Mouse (Mus musculus): Measurements from ENCODE around the gene Klk1b21. TPM values are rescaled to one million over a fixed set of nuclear protein-coding genes. Genes with fewer than 3 reads are reported as not detected.
"Not testable (repeated sequence)": the region's sequence is repeated elsewhere in the genome, so short reads cannot be mapped to it uniquely, and the experiment has no call there.

Gene Klk1b21
- not detected in 2 replicates for polyA plus RNA-seq (2012; rRNA removed)

GRCm38 (mm10) chr7:44102028-44102427, at the start of gene Klk1b21:
Gene Klk1b21 (plus strand): TSS chr7:44102328.
- not testable (repeated sequence) for DNase-seq (ENCODE audit: extremely low spot score in 1 of 2, low spot score in 1 of 2)

GRCm38 (mm10) chr7:44072117-44072516, 30.0 kb upstream of the Klk1b21 start:
- no peak for DNase-seq (ENCODE audit: extremely low spot score in 1 of 2, low spot score in 1 of 2)

GRCm38 (mm10) chr7:44077703-44078102, 24.4 kb upstream of the Klk1b21 start:
- DNase-seq (ENCODE audit: extremely low spot score in 1 of 2, low spot score in 1 of 2): no peak

- DNase-seq (ENCODE audit: extremely low spot score in 1 of 2, low spot score in 1 of 2): no peak
Observed at GRCm38 (mm10) chr7:44096111-44096510, 6.0 kb upstream of the Klk1b21 start.

- no peak for DNase-seq (ENCODE audit: extremely low spot score in 1 of 2, low spot score in 1 of 2)
Observed at GRCm38 (mm10) chr7:44112373-44112772, 10.2 kb downstream of the Klk1b21 start, which contains the start of gene Klk1b22. Gene Klk1b22 (plus strand): TSS chr7:44112673.

- DNase-seq (ENCODE audit: extremely low spot score in 1 of 2, low spot score in 1 of 2): no peak
Observed at GRCm38 (mm10) chr7:44123445-44123844, 21.3 kb downstream of the Klk1b21 start.

GRCm38 (mm10) chr7:44136467-44136866, 34.3 kb downstream of the Klk1b21 start, which contains the start of gene Klk1b16:
Gene Klk1b16 (plus strand): TSS chr7:44136767.
- no peak for DNase-seq (ENCODE audit: extremely low spot score in 1 of 2, low spot score in 1 of 2)

Other genes starting within 250 kb of the Klk1b21 start
- gene Klk4, start 221.2 kb upstream of the Klk1b21 start, polyA plus RNA-seq (2012; rRNA removed): not detected in 2 replicates
- gene Klk15, start 168.6 kb upstream of the Klk1b21 start, polyA plus RNA-seq (2012; rRNA removed): not detected in 2 replicates
- not detected in 2 replicates for gene Klk1b8, start 151.7 kb upstream of the Klk1b21 start, polyA plus RNA-seq (2012; rRNA removed)
- gene Klk1b1, start 135.6 kb upstream of the Klk1b21 start, polyA plus RNA-seq (2012; rRNA removed): not detected in 2 replicates
- gene Klk1b9, start 126.3 kb upstream of the Klk1b21 start, polyA plus RNA-seq (2012; rRNA removed): not detected in 2 replicates
- gene Klk1b11, start 106.5 kb upstream of the Klk1b21 start, polyA plus RNA-seq (2012; rRNA removed): not detected in 2 replicates
- not detected in 2 replicates for gene Klk1b26, start 90.2 kb upstream of the Klk1b21 start, polyA plus RNA-seq (2012; rRNA removed)
- gene Klk1b27, start 50.0 kb upstream of the Klk1b21 start, polyA plus RNA-seq (2012; rRNA removed): 0.18 TPM in 1 of 2 replicates, not detected in the other
- not detected in 2 replicates for gene Klk1b22, start 10.3 kb downstream of the Klk1b21 start, polyA plus RNA-seq (2012; rRNA removed)
- gene Klk1b16, start 34.4 kb downstream of the Klk1b21 start, polyA plus RNA-seq (2012; rRNA removed): not detected in 2 replicates
- gene Klk1b24, start 85.9 kb downstream of the Klk1b21 start, polyA plus RNA-seq (2012; rRNA removed): not detected in 2 replicates
- gene Klk1b3, start 95.9 kb downstream of the Klk1b21 start, polyA plus RNA-seq (2012; rRNA removed): not detected in 2 replicates
- not detected in 2 replicates for gene Klk1b4, start 105.1 kb downstream of the Klk1b21 start, polyA plus RNA-seq (2012; rRNA removed)
- not detected in 2 replicates for gene Klk1b5, start 113.6 kb downstream of the Klk1b21 start, polyA plus RNA-seq (2012; rRNA removed)
- 0.25 TPM in 1 of 2 replicates, not detected in the other for gene Klk1, start 123.0 kb downstream of the Klk1b21 start, polyA plus RNA-seq (2012; rRNA removed)
- gene Gm36864, start 133.8 kb downstream of the Klk1b21 start, polyA plus RNA-seq (2012; rRNA removed): not detected in 2 replicates
- 2.1 TPM in 2 replicates for gene 1700028J19Rik, start 144.4 kb downstream of the Klk1b21 start, polyA plus RNA-seq (2012; rRNA removed)
- 114 and 118 TPM in 2 replicates for gene 2410002F23Rik, start 144.4 kb downstream of the Klk1b21 start, polyA plus RNA-seq (2012; rRNA removed)
- gene Acp4, start 155.1 kb downstream of the Klk1b21 start, polyA plus RNA-seq (2012; rRNA removed): not detected in 2 replicates
- 0.82 and 0.99 TPM in 2 replicates for gene Gm15517, start 159.1 kb downstream of the Klk1b21 start, polyA plus RNA-seq (2012; rRNA removed)
- gene Clec11a, start 204.6 kb downstream of the Klk1b21 start, polyA plus RNA-seq (2012; rRNA removed): 4.8 and 5.4 TPM in 2 replicates
- gene Shank1, start 207.9 kb downstream of the Klk1b21 start, polyA plus RNA-seq (2012; rRNA removed): 130 and 138 TPM in 2 replicates